Mouse (Mus musculus): ENCODE measurements around the gene Olfr695.
"Not testable (repeated sequence)": the region's sequence is repeated elsewhere in the genome, so short reads cannot be mapped to it uniquely, and the experiment has no call there.

Gene Olfr695

GRCm38 (mm10) chr7:106716296-106716695 lies at the start of gene Olfr695:
TSS of gene Olfr695 (minus strand) at chr7:106716396.
- DNase-seq (ENCODE audit: low spot score in 2 of 2), result no peak

- not testable (repeated sequence) for DNase-seq (ENCODE audit: low spot score in 2 of 2)
These were observed 44.8 kb upstream of the Olfr695 start for GRCm38 (mm10) chr7:106761008-106761407.

GRCm38 (mm10) chr7:106758800-106759199 lies 42.6 kb upstream of the Olfr695 start:
- no peak for DNase-seq (ENCODE audit: low spot score in 2 of 2)

- no peak for DNase-seq (ENCODE audit: low spot score in 2 of 2)
These were observed 39.1 kb upstream of the Olfr695 start, which contains the start of gene Olfr698 for GRCm38 (mm10) chr7:106755297-106755696. TSS of gene Olfr698 (minus strand) at chr7:106755397.

- DNase-seq (ENCODE audit: low spot score in 2 of 2), result no peak
These were observed 29.6 kb upstream of the Olfr695 start for GRCm38 (mm10) chr7:106745811-106746210.

GRCm38 (mm10) chr7:106742343-106742742 lies 26.1 kb upstream of the Olfr695 start, which contains the start of gene Olfr697:
TSS of gene Olfr697 (minus strand) at chr7:106742443.
- no peak for DNase-seq (ENCODE audit: low spot score in 2 of 2)

- no peak for DNase-seq (ENCODE audit: low spot score in 2 of 2)
These were observed 20.8 kb upstream of the Olfr695 start for GRCm38 (mm10) chr7:106737028-106737427.

- no peak for DNase-seq (ENCODE audit: low spot score in 2 of 2)
These were observed 17.5 kb upstream of the Olfr695 start for GRCm38 (mm10) chr7:106733717-106734116.

- DNase-seq (ENCODE audit: low spot score in 2 of 2), result not testable (repeated sequence)
These were observed 9.5 kb upstream of the Olfr695 start for GRCm38 (mm10) chr7:106725654-106726053.

GRCm38 (mm10) chr7:106711463-106711862 lies 4.7 kb downstream of the Olfr695 start:
- no peak for DNase-seq (ENCODE audit: low spot score in 2 of 2)

GRCm38 (mm10) chr7:106707705-106708104 lies 8.5 kb downstream of the Olfr695 start:
- DNase-seq (ENCODE audit: low spot score in 2 of 2), result not testable (repeated sequence)

- no peak for DNase-seq (ENCODE audit: low spot score in 2 of 2)
These were observed 19.3 kb downstream of the Olfr695 start for GRCm38 (mm10) chr7:106696891-106697290.

- DNase-seq (ENCODE audit: low spot score in 2 of 2), result no peak
These were observed 23.2 kb downstream of the Olfr695 start for GRCm38 (mm10) chr7:106692976-106693375.

GRCm38 (mm10) chr7:106691714-106692113 lies 24.5 kb downstream of the Olfr695 start, which contains the start of gene Olfr694:
TSS of gene Olfr694 (minus strand) at chr7:106691814.
- DNase-seq (ENCODE audit: low spot score in 2 of 2), result no peak

GRCm38 (mm10) chr7:106685382-106685781 lies 30.8 kb downstream of the Olfr695 start:
- no peak for DNase-seq (ENCODE audit: low spot score in 2 of 2)

- DNase-seq (ENCODE audit: low spot score in 2 of 2), result no peak
These were observed 35.7 kb downstream of the Olfr695 start, which contains the start of gene Olfr693 for GRCm38 (mm10) chr7:106680484-106680883. TSS of gene Olfr693 (minus strand) at chr7:106680584.
